Mouse (Mus musculus) megakaryocyte-erythroid progenitor cell, adult 5-6 weeks (primary cell): ENCODE data around the gene 1700025G04Rik. TPM values are rescaled to one million over a fixed set of nuclear protein-coding genes. Genes with fewer than 3 reads are reported as not detected.

ENCODE experiments used
- ATAC-seq: replicated peaks from 2 replicates; pipeline ENCODE4 v1.8.0; 2016; ENCODE audit warnings: mild to moderate bottlenecking, inconsistent platforms; ENCODE audit not compliant: severe bottlenecking, poor library complexity, low FRiP score, low TSS enrichment
- total RNA-seq, 2 experiments: library from RNA; stranded (forward) in 1 of 2; stranded (reverse) in 1 of 2; fragments of 200-1000, 215-1000 nt in 1 of 2; fragments of >200 nt in 1 of 2; fragmentation: Nextera tagmentation in 1 of 2; gene quantifications; 2 replicates each; pipeline ENCODE4 v1.2.3; 2014 to 2017

Gene 1700025G04Rik
- total RNA-seq, 2 experiments from 2014 or later: 0.04 to 2.0 TPM

DNA sequence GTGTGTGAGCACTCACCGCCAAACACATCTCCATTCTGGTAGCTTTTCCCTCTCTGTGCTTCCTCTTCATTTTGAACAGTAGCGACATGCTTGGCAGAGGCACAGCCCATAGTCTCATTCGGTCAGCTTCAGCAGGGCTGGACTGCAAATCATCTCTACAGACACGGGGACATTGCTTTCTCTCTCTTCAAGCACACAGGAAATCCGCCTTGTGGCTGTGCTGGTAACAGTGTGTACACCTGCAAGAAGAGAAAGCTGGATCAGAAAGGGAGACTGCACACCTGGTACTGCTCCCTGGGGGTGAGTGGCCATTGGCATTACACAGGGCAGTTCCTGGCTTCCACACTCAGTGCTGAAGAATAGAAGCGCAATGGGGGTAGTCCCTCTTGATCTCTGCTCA, 83.4 kb downstream of the 1700025G04Rik start:
- no peak for ATAC-seq

DNA sequence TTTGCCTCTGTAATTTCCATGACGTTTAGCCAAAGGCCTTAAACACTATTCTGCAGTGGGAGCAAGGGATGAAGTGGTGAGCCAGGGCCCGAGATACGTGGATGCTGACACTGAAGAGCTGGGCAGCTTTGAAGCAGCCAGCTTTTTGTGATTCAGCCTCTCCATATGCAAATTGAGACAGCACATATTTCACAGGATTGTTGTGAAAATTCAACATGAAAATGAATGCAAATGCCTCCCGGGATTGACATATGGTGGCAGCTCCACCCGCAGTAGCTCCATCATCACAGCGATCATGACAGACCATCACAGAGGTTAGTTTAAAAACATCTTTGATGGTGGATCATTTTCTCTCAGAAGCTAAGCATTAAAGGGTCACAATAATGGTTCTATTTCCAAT, 85.4 kb downstream of the 1700025G04Rik start:
- no peak for ATAC-seq

DNA sequence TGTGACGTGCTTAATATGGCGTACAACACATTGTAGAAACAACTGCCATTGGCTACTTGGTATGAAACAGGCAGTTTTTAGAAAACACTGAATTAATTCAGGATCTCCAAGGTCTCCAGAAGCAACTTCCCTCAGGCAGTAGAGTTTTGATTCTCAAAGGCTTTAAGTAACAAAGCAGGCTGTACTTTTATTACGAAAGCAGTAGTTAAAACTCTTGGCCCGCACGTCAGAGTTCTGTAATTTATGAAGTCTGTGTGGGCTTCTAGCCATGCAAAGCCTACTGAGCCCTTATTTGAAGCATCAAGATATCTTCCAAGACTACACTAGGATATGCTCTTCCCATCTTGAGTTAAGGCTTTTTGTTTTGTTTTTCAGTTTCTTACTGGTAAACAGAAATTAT, 89.5 kb downstream of the 1700025G04Rik start:
- ATAC-seq: no peak

DNA sequence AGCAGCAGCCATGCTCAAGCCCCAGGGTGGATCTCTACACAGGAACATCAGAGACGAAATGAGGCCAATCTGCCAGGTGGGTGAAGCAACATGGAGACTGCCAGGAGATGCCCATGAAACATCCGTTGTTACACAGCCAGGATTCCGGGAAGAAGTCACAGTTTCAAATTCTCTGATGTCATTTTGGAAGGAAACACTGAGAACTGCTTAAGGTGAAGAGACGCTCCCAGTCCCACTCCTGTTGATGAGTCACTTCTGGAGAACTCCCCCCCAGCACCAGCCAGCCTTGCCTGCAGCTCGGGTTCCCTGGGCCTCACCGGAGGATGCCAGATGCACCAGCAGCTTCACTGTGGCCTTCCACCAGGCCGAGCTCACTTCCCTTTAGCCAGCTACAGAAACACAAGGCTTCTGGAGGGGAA, 90.5 kb downstream of the 1700025G04Rik start:
- no peak for ATAC-seq

DNA sequence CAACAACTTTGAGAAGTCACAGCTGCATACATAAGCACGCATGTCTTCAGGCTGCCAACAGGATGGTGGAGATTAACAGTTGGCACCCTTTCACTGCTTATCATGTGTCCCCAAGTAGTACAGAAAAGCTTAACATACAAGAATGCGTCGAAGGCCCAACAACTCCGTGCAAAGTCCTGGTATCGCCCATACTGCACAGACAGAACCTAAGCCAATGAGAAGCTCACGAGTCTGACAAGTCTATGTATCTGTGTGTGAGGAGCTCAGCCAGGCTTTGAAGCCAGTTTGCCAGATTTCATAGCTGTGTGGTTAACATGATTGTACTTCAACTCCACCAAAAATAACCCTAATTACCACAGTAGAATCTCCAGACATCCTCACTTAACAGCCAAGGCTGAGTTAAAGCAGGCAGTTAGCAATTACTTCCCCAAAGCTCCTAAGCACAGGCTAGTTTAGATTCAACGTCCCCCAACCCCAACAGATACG, 91.2 kb downstream of the 1700025G04Rik start:
- ATAC-seq: peak; percentile 82

DNA sequence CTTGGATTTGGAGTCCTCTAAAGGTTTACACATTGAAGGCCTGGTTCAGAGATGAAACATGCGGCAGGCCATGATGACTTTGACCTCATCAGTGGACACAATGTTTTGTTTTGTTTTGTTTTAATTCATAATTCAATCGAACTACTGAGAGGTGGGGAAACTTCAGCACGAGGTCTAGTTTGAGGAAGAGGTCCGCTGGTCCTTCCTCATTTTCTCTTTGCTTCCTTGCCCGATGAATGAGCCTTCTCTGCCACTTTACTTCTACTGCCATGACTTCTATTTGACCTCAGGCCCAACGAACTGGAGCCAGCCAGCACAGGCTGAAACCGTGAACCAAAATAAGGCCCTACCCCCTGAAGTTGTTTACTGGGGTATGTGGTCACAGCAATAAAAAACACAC, 92.3 kb downstream of the 1700025G04Rik start:
- ATAC-seq: no peak

DNA sequence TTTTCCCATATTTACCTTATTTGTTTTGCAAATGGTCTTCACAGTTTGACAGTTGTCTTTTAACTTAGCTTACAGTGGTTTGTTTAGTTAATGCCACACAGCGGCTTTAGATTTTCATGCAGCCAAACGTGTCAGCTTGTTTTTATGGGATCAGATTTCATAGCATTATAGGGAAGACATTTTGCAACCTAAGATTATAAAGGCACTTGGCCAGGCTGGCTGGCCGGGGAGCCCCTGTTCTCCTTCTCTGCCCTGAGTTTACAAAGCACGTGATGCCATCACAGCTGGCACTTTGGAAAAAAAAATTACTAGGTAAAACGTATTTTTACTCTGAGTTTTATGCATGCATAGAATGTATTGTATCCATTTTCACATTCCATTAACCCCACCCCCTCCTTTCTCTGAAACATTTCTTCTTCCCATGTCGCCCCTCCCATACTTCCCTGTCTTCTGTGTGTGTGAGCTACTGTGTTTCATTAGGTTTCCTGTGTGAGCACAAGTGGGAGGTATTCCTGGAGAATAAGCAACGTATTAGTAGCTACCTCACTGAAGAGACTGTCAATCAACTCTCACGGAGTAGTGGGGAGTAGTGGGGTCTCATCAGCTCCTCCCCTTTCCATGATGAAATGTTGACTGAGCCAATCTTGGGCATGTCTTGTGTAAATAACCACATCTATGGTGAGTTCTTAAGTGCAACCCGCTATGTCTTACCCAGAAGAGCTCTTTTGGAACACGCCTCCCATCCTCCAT, 93.8 kb downstream of the 1700025G04Rik start:
- ATAC-seq: no peak

DNA sequence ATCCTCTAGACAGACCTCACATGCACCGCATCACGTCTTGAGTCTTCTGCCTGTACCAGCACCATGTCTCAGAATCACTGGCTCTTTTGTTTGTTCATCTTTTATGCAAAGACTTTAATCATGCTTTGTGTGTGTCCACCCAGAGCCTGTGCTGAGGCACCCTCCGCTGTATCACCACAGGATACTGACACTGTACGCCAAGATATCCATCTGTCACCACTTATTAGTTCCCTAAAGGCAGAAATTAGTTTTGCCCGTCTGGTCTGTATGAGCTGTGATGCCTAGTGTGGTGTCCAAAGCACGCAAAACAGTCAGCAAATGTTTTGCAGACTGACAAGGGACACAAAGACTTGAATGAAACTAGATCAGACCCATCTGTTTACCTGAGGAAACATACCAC, 95.7 kb downstream of the 1700025G04Rik start:
- no peak for ATAC-seq

DNA sequence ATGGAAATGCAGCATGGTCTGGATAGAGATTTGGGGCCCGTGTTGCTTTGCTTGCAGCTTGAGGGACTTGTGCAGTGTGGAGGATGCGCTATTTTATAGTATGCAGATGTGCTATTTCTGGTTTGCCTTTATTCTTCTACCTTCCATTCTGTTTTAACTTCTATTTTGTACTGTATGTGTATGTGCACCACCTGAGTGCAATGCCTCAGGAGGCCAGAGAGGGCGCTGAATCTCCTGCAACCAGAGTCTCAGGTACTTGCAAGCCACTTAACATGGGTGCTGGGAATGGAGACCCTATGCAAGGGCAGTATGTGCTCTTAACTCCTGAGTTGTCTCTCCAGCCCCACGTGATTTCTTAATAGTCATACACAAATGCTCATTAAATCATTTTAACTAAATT, 98.4 kb downstream of the 1700025G04Rik start:
- no peak for ATAC-seq

DNA sequence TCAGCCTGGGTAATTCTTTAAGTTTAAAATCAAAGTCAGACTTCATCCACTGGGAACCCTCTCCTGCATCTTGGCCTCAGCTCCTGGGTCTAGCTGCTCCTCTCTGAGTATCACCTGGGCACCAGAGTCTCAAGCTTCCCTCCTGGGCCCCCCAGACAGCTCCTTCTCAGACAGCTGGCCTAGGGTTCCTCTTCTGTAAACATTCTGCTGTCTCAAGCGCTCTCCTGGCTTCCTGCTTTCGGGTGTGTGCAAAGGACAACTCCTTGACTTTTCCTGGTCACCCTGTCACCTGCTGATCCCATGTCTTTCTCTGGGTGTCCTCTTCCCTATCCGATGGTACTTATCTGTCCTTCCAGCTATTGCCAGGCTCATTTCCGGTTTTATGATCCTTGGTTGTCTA, 99.3 kb downstream of the 1700025G04Rik start:
- ATAC-seq: no peak

DNA sequence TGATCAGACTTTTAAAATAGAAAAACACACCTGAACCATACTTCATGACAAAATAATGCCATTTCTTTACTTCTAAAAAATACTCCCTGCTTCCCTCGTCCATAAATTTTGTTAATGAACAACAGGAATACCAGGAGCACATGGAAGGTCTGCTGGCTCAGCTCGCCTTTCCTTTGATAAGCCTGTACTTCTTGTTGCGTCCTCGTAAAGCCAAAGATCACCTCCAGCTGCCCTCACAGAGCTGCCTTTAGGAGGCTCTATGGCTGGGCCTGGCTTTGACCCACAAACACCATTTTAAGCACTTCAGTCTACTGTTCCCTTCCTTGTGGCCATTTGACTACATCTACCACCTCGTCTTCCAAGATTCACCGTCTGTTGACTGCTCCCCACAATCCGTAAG, 101.2 kb downstream of the 1700025G04Rik start:
- ATAC-seq: no peak

DNA sequence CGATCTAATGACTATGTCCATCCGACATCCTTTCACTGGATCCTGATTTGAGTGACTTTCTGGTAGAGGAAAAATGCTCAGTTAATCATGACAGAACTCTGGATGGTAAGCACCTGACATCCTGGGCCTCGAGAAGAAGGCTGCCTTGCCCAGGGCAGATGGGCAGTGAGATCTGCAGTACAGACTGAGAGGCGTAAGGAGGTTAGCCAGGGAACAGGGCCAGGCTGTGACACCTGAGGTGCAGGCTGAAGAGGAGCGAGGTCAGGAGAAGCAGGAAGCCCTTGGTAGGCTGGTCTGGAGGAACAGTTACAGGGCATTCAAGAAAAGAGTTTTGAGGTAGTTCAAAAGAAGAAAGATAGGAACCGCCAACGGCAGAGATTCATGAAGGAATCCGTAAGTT, 101.9 kb downstream of the 1700025G04Rik start:
- no peak for ATAC-seq

DNA sequence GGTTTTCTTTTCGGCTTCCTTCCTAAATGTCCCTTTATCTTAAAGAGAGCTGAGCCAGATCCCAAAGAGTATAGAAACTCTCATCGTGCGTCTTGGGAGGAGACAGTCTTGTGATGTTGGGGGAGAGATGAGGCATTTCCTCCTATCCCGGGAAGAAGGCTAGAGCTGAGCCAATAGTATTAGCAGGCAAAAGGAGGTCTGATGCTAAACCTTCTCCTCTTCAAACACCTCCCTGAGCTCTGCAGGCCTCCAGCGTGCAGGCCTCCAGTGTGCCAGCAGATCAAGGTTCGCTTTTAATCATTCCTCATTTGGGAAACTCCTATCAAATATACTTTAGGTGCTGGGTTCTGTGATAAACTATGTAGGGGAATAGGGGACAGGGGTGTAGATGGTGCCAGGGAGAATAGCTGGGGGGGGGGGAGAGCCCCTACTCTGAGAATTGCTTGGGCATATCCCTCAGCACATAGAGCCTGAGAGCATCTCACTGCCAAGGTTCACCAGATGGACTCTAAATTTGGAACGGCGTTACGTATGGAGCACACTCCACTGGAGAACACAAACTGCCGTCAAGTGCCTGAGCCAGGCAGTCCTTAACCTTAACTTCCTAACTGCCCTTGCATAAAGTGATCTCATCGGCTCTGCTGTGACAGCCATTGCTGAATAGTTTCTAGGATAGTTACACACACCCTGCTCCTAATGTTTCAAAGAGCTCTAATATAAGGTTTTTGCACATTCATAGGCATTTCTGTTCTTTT, 103.7 kb downstream of the 1700025G04Rik start:
- no peak for ATAC-seq

DNA sequence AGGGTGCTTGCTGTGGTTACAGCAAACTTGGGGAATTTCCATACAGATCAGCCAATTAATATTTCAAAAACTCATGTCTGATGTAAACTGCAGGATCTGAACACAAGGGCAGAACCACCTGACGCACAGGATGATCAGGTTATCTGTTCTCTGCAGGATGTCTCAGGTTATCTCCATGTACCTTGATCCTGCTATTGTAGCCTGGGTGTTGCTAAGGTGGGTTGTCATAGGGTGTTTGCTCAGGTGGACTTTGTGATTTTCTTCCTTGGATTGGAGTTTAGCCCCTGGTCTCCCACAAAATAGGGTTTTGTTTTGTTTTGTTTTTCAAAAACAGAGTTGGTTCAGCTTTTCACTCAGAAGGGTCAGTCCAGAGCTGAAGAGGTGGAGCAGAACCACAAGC, 104.9 kb downstream of the 1700025G04Rik start:
- no peak for ATAC-seq

DNA sequence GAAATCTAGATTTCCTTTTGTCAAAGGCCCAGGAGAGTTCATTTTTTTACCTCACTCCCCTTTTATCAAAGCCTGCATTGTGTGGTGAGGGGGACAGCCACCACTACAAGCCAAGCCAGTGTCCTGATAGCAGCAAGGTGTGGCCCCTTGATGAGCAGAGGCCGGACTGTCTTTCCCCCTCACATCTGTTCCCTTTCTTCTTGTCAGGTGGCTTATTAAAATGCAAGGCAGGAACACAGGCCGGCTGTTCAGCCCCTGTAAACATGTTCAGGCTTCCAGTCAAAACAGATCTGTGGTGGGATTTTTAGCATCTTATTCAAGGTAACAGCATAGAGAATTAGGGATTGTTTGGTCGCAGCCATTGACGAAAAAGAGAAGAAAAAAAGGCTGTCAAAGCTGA, 105.9 kb downstream of the 1700025G04Rik start:
- ATAC-seq: peak; percentile 59

DNA sequence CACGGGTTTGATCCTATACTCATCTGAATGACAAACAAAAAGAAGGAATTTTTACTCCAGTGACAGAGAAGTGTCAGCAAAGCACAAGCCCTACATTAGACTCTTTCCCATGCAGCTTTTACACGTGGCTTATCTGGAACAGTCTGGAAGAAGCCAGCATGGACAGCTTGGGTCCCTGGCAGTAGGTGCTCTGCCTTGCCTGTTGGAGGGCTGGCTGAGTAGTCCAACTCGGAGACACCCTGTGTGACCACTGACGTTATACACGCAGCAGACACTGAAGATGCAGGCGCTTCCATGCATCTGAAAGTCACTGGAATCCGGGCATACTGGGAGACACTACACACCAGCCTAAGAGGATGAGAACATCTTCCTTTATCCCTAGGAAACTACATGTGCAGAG, 109.4 kb downstream of the 1700025G04Rik start:
- ATAC-seq: no peak

DNA sequence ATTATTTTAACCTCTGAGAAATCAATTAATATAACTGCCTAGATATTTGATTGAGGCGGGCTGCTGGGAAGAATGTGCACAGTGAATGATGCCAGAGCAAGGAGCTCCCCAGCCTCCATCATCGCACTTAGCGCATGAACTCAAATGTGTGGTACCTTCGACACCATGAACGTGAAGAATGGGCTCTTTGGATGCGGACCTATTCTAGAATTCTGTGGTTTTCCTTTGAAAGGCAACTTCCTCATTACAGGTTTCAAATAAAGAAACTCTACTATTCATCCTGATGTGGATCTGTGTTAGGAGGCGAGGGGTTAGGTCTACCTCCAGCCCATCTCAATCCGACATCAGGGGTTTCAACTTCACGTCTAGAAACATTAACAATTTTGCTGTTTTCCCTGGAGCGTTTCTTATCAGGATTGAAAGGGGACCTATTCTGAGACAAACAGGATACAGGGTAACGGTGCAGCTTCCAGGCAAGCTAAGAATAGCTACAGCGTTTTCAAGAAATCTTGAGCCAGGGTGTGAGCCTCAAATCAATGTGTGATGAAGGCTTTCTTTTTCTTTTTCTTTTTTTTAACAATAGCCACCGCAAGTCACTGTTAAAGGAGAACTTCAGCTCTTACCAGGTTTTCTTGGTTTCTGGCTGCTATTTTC, 110.0 kb downstream of the 1700025G04Rik start:
- no peak for ATAC-seq

DNA sequence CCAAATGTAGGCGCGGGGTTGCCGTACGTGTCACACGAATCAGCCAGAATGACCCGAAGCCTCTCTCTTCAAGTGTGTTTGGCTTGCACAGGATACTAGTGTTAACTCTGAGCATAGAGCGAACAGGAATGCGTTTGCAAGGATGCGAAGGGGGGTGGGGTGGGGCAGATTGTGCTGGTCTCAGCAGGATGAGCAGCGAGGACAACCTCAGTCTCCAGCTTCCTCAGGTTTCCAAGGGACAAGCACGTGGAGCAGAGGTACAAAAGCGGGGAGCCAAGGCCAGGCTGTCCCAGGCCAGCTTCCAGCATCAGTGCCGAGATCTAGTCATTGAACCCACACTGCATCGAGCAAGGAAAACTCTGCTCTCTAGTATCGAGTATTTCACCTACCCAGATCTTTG, 111.2 kb downstream of the 1700025G04Rik start:
- no peak for ATAC-seq

DNA sequence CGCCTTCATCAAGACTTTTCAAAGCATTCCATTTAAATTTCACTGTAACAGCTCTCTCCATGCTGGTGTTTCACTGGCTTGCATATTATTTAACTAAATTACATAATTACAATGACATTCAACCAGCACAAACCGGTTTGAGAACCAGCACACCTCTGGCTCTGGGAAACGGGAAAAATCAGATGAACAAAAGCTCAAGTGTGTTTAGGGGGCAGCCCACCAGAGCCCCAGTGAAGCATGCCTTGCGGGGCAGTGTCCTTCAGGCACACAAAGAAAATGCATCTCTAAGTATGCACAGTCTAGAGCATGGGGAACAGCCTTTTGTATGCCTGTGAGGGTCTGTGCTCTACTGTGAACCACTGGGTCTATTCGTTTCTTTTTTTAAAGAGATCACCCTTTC, 112.3 kb downstream of the 1700025G04Rik start:
- ATAC-seq: no peak

DNA sequence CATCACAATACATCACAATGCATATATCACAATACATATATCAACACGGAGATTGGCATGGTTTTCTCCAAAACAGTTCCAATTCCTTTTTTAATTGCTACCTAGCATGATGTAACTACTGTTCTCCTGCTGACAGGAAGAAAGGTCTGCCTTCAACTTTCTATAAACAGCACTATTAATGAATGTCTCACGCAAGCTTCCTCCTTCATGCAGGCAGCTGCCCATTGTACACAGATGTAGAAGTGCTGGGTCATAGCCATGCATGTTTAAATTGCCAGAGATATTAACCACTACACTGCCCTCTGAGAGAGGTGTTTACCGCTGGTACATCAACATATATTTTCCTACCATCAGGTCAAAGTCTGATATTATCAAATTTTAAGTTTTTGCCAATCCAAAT, 113.1 kb downstream of the 1700025G04Rik start:
- no peak for ATAC-seq
